Mouse (Mus musculus) embryonic fibroblast, embryonic 13.5 days (primary cell): ENCODE measurements around the gene Surf6.

ENCODE experiments used
- CTCF ChIP-seq: IDR thresholded peaks from 2 replicates; pipeline ENCODE4 v1.5.1; 2011; ENCODE audit warnings: mild to moderate bottlenecking, control low read depth, low read length, moderate library complexity, borderline replicate concordance; ENCODE audit not compliant: insufficient read depth
- POLR2A ChIP-seq: IDR thresholded peaks from 2 replicates; pipeline ENCODE4 v1.6.1; 2011; ENCODE audit warnings: low read depth, mild to moderate bottlenecking, control low read depth, low read length, moderate library complexity

- TF ChIP-seq CTCF (no peak), POLR2A (no peak)
Observed at GRCm38 (mm10) chr2:26864879-26865278, 37.8 kb downstream of the Surf6 start, which contains the start of gene Abo.
